Mouse (Mus musculus): Measurements from ENCODE around the gene Dusp7. TPM values are rescaled to one million over a fixed set of nuclear protein-coding genes. Genes with fewer than 3 reads are reported as not detected.

The Dusp7 gene
- polyA plus RNA-seq, 1 experiment, result 8.9 TPM

GRCm38 (mm10) chr9:106339173-106339558 is 29.3 kb upstream of the Dusp7 start:
- Histone ChIP-seq H3K27me3 (ENCODE audit: control insufficient read depth, insufficient read depth, insufficient read length) (no peaks in the 10 kb centered on the region), H3ac (ENCODE audit: control insufficient read depth, insufficient read length) (no peak overlapping the region), H3K79me2 (ENCODE audit: control insufficient read depth, insufficient read depth) (no peaks in the 10 kb centered on the region), H3K4me2 (ENCODE audit: low read depth) (peak overlapping the region; percentile 73), H3K4me3 (no peak overlapping the region), H3K36me3 (ENCODE audit: control insufficient read depth, insufficient read depth) (no peaks in the 10 kb centered on the region)
- TF ChIP-seq MYOG (IDR thresholded peaks at IDR 0.05; ENCODE audit: control insufficient read depth in 1 of 3, insufficient read depth in 1 of 3, insufficient read length in 2 of 3, low read depth in 2 of 3), result peak in 1 of 3 experiments; percentile 29
- TF ChIP-seq MAX (IDR thresholded peaks at IDR 0.05; ENCODE audit: low read depth), result no peak
- TF ChIP-seq SRF (IDR thresholded peaks at IDR 0.05; ENCODE audit: control insufficient read depth, insufficient read length, low read depth), result no peak
- no peak for TF ChIP-seq CEBPB (IDR thresholded peaks at IDR 0.05; ENCODE audit: insufficient read depth, poor library complexity, severe bottlenecking)
- peak in 2 of 3 experiments; percentile 27 to 47 for TF ChIP-seq MYOD1 (IDR thresholded peaks at IDR 0.05; ENCODE audit: control insufficient read depth in 1 of 3, insufficient read length in 2 of 3, low read depth in 2 of 3)
- no peak for TF ChIP-seq E2F4 (IDR thresholded peaks at IDR 0.05; ENCODE audit: insufficient read depth)
- no peak for TF ChIP-seq TCF3 (IDR thresholded peaks at IDR 0.05; ENCODE audit: insufficient read length, low read depth)
- no peak for TF ChIP-seq REST (IDR thresholded peaks at IDR 0.05; ENCODE audit: insufficient read depth, insufficient read length)
- no peak for TF ChIP-seq POLR2AphosphoS2 (IDR thresholded peaks at IDR 0.05; ENCODE audit: insufficient read length, low read depth)
- TF ChIP-seq POLR2A (IDR thresholded peaks at IDR 0.05; ENCODE audit: insufficient read length, low read depth), result no peak
- TF ChIP-seq USF1 (IDR thresholded peaks at IDR 0.05; ENCODE audit: low read depth), result no peak
- no peak for TF ChIP-seq TCF12 (IDR thresholded peaks at IDR 0.05; ENCODE audit: insufficient read depth, poor library complexity, severe bottlenecking)

- H3K4me2 ChIP-seq (ENCODE audit: low read depth), result peak overlapping the region; percentile 73
- no peak overlapping the region for H3ac ChIP-seq (ENCODE audit: control insufficient read depth, insufficient read length)
- no peaks in the 10 kb centered on the region for H3K36me3 ChIP-seq (ENCODE audit: control insufficient read depth, insufficient read depth)
- no peak overlapping the region for H3K4me3 ChIP-seq
- H3K79me2 ChIP-seq (ENCODE audit: control insufficient read depth, insufficient read depth), result no peaks in the 10 kb centered on the region
- peak in 2 of 3 experiments; percentile 30 to 70 for TF ChIP-seq MYOD1 (IDR thresholded peaks at IDR 0.05; ENCODE audit: control insufficient read depth in 1 of 3, insufficient read length in 2 of 3, low read depth in 2 of 3)
- no peak for TF ChIP-seq REST (IDR thresholded peaks at IDR 0.05; ENCODE audit: insufficient read depth, insufficient read length)
- TF ChIP-seq E2F4 (IDR thresholded peaks at IDR 0.05; ENCODE audit: insufficient read depth), result no peak
- peak in 2 of 3 experiments; percentile 21 to 66 for TF ChIP-seq MYOG (IDR thresholded peaks at IDR 0.05; ENCODE audit: control insufficient read depth in 1 of 3, insufficient read depth in 1 of 3, insufficient read length in 2 of 3, low read depth in 2 of 3)
- H3K27me3 ChIP-seq (ENCODE audit: control insufficient read depth, insufficient read depth, insufficient read length), result no peaks in the 10 kb centered on the region
Observed at GRCm38 (mm10) chr9:106339730-106340129, 28.7 kb upstream of the Dusp7 start.

DNA sequence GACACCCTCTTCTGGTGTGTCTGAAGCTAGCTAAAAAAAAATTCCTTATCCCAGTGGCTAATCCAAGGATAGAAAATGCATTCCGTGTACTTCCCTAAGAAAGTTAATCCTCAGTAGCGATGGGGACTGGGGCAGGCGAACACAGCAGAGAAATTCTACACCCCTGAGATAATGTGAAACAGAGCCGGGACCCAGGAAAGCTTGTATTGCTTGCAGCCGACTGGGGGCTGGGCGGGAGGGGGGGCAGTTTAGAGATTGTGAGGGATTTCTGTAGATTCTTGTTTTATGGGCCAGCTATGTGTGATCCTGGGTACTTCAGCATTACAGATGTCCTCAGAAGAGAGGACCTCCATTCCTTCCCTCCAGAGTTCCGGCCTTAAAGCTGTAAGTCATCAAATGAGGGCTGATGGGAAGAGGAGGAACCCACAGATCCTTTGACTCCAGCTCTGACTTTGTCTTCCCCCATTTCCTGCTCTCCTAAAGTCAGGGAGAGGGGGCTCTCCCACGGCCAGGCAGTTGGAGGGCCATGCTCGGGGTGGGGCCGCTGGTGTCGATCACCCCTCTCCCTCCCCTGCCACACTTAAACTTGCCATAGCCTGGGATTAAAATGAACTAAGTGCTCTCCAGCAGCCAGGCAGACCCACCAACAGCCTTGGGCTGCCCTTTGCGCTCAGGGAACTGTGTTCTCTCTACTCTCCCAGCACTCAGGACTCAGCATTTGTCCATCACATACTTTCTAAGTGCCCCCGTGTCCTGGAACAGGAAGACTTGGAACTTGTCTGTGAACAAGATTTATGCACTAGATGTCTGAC is 27.7 kb upstream of the Dusp7 start:
- Histone ChIP-seq H3K36me3 (ENCODE audit: control insufficient read depth, insufficient read depth) (no peaks in the 10 kb centered on the region), H3K79me2 (ENCODE audit: control insufficient read depth, insufficient read depth) (no peaks in the 10 kb centered on the region), H3ac (ENCODE audit: control insufficient read depth, insufficient read length) (no peak overlapping the region), H3K4me3 (no peak overlapping the region), H3K27me3 (ENCODE audit: control insufficient read depth, insufficient read depth, insufficient read length) (no peaks in the 10 kb centered on the region), H3K4me2 (ENCODE audit: low read depth) (no peak overlapping the region)
- TF ChIP-seq CEBPB (IDR thresholded peaks at IDR 0.05; ENCODE audit: insufficient read depth, poor library complexity, severe bottlenecking) (no peak), POLR2AphosphoS2 (IDR thresholded peaks at IDR 0.05; ENCODE audit: insufficient read length, low read depth) (no peak)

GRCm38 (mm10) chr9:106341313-106341686 is 27.1 kb upstream of the Dusp7 start:
- TF ChIP-seq E2F4 (IDR thresholded peaks at IDR 0.05; ENCODE audit: insufficient read depth), result no peak
- no peak for TF ChIP-seq CEBPB (IDR thresholded peaks at IDR 0.05; ENCODE audit: insufficient read depth, poor library complexity, severe bottlenecking)
- H3K4me3 ChIP-seq, result no peak overlapping the region
- no peak overlapping the region for H3ac ChIP-seq (ENCODE audit: control insufficient read depth, insufficient read length)
- no peaks in the 10 kb centered on the region for H3K27me3 ChIP-seq (ENCODE audit: control insufficient read depth, insufficient read depth, insufficient read length)
- H3K36me3 ChIP-seq (ENCODE audit: control insufficient read depth, insufficient read depth), result no peaks in the 10 kb centered on the region
- no peak overlapping the region for H3K4me2 ChIP-seq (ENCODE audit: low read depth)
- H3K79me2 ChIP-seq (ENCODE audit: control insufficient read depth, insufficient read depth), result no peaks in the 10 kb centered on the region

DNA sequence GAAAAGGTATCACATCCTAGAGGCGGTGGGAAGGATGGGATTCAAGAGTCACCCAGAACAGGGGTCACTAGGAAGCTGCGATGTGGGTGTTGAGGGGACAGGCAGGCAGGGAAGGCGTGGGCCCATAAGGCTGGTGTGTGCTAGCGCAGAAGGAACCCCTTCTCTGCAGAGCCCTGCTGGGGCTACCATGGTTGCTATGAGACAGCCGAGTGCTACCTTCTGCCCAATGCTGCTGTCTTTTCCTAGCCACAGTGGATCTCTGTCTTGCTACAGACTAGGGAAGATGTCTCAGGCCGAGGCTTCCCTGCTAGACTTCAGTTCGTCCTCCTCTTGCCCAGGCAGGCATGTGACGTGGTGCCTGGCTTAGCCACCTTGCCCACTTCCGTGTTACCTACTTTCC is 25.9 kb upstream of the Dusp7 start:
- H3K4me2 ChIP-seq (ENCODE audit: low read depth), result no peak overlapping the region
- TF ChIP-seq POLR2AphosphoS2 (IDR thresholded peaks at IDR 0.05; ENCODE audit: insufficient read length, low read depth), result no peak
- TF ChIP-seq CEBPB (IDR thresholded peaks at IDR 0.05; ENCODE audit: insufficient read depth, poor library complexity, severe bottlenecking), result no peak
- no peak for TF ChIP-seq MYOG (IDR thresholded peaks at IDR 0.05; ENCODE audit: control insufficient read depth in 1 of 3, insufficient read depth in 1 of 3, insufficient read length in 2 of 3, low read depth in 2 of 3)
- no peak for TF ChIP-seq E2F4 (IDR thresholded peaks at IDR 0.05; ENCODE audit: insufficient read depth)
- H3K36me3 ChIP-seq (ENCODE audit: control insufficient read depth, insufficient read depth), result no peaks in the 10 kb centered on the region
- H3ac ChIP-seq (ENCODE audit: control insufficient read depth, insufficient read length), result no peak overlapping the region
- H3K27me3 ChIP-seq (ENCODE audit: control insufficient read depth, insufficient read depth, insufficient read length), result no peaks in the 10 kb centered on the region
- H3K79me2 ChIP-seq (ENCODE audit: control insufficient read depth, insufficient read depth), result no peaks in the 10 kb centered on the region
- H3K4me3 ChIP-seq, result no peak overlapping the region

Data from myocyte (in vitro differentiated cells).